Mouse (Mus musculus) olfactory bulb, adult 2 months (tissue): Measurements from ENCODE around the gene Hmga1b. TPM values are rescaled to one million over a fixed set of nuclear protein-coding genes. Genes with fewer than 3 reads are reported as not detected.

Experiments
- H3K27ac ChIP-seq: fragments of 200-500 bp; 2 replicates; pipeline ENCODE4 v1.5.1; 2012; ENCODE audit warnings: low read depth, low read length; ENCODE audit not compliant: insufficient read depth
- H3K4me1 ChIP-seq: fragments of 200-500 bp; 2 replicates; pipeline ENCODE4 v1.6.1; 2012; ENCODE audit warnings: low read length; ENCODE audit not compliant: control insufficient read depth, insufficient read depth
- H3K4me3 ChIP-seq: fragments of 200-500 bp; 2 replicates; pipeline ENCODE4 v1.5.1; 2012; ENCODE audit warnings: mild to moderate bottlenecking, low read depth, low read length, moderate library complexity; ENCODE audit not compliant: insufficient read depth
- CTCF ChIP-seq: fragments of 200-500 bp; IDR thresholded peaks from 2 replicates; pipeline ENCODE4 v1.5.1; 2012; ENCODE audit warnings: low read depth, mild to moderate bottlenecking, low read length, moderate library complexity; ENCODE audit not compliant: insufficient read depth
- POLR2A ChIP-seq: fragments of 200-500 bp; IDR thresholded peaks from 2 replicates; pipeline ENCODE4 v1.6.1; 2012; ENCODE audit warnings: mild to moderate bottlenecking, low read depth, low read length, moderate library complexity; ENCODE audit not compliant: insufficient read depth
- WGBS: fragments of 180-500 bp; shearing (Covaris S2); methylation state at CpG from one replicate; pipeline ENCODE4 v1.1.7; 2018; 5-methylcytosine and 5-hydroxymethylcytosine counted together
- polyA plus RNA-seq: library from polyadenylated mRNA; stranded (reverse); fragments of >200 nt; gene quantifications from 2 replicates; pipeline ENCODE4 v1.2.4, GENCODE M21; 2012; ENCODE audit warnings: low replicate concordance; ENCODE audit not compliant: missing spikeins, insufficient read depth, insufficient read length

Gene Hmga1b
- polyA plus RNA-seq, 1 experiment, result not detected

DNA sequence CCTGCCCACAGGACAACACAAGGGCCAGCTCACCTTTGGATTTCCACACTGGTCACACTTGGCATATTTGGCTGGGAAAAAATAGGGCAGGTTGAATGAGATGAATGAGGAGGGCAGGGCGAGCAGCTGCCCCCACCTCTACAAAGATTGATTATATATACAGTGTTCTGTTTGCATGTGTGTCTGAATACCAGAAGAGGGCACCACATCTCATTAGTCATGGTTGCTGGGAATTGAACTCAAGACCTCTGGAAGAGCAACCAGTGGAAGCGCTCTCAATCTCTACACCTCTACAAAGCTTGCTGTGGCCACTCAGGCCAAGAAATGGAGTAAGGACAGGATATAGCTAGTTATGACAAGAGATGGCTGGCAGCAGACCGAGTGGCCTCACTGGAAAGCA, 27.2 kb downstream of the Hmga1b start:
- H3K4me3 ChIP-seq, result no peak overlapping the region
- peaks cover 13% of the 10 kb centered on the region for H3K4me1 ChIP-seq
- WGBS, result 83% methylated on average over 3 of the region's 3 CpGs
- TF ChIP-seq CTCF (no peak), POLR2A (no peak)
- H3K27ac ChIP-seq, result no peak overlapping the region

DNA sequence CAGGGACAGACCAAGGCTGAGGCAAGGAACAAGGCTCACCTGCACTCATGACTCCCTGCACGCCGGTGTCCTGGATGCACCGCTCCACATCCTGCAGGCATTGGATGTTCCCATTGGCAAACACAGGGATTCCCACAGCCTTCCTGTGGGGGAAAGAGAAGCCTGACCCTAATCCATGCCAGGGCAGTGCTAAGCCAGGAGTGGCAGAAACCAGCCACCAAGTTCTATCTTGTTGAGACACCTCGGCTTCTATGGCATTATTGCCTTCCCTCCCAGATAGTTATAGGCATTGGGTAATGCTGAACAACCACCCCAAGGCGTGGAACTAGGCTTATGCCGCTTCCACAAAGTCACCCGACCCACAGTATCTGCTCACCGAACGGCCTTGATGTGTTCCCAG, 30.1 kb downstream of the Hmga1b start:
- WGBS, result 95% methylated on average over 9 of the region's 9 CpGs
- peaks cover 11% of the 10 kb centered on the region for H3K4me1 ChIP-seq
- H3K4me3 ChIP-seq, result no peak overlapping the region
- TF ChIP-seq POLR2A, result no peak
- TF ChIP-seq CTCF, result no peak
- H3K27ac ChIP-seq, result no peak overlapping the region

DNA sequence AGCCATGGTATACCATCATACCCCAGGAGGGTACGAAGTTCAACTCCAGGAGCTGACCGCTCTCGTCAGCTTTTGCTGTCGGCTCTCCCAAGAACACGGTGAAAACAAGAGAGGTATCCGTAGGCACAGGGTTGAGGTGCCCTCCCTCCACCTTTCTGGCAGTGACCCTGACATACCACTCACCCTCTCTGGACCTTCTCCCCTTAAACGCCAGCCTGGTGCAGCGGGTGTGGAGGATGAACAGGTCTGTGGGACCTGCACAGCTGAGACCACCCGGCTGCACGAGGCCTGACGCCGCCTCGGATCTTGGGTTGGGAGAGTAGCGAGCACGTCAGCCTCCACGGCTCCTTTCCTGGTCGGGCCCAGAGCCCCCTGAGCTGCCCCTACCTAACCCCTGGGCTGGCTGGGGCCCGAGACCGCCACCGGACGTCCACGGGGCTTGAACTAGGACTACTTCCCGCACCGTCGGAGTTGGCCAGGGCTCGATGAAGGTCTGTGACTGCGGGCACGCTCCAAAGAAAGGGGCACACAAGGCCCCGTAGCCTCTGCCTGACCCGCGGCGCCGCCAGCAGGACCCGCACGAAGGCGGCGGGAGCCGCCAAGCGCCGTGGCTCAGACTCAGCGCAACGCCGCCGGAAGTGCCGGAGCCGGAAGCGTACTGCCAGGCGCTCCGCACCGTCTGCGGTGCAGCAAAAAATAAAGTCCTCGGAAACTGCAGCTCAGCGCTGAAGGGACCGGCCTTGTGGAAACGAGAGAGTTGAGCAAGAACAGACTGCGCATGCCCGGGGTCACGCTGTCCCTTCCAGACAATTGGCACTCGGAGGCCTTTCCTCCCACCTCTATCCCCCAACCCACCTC, 33.4 kb downstream of the Hmga1b start, which contains the start of gene Dus1l:
Gene Dus1l (minus strand): TSS at position 648 of the 858 bp plus-strand sequence.
- Histone ChIP-seq H3K4me3 (peak within 1 kb of the TSS; percentile 89), H3K27ac (peak within 1 kb of the TSS; percentile 66), H3K4me1 (peaks cover 11% of the 10 kb centered on the region)
- WGBS, result 2% methylated on average over 59 of the region's 59 CpGs
- peak; percentile 95 for TF ChIP-seq POLR2A
- TF ChIP-seq CTCF, result 0 out of 2 replicates have a peak, but pooled peaks have one; percentile 4

DNA sequence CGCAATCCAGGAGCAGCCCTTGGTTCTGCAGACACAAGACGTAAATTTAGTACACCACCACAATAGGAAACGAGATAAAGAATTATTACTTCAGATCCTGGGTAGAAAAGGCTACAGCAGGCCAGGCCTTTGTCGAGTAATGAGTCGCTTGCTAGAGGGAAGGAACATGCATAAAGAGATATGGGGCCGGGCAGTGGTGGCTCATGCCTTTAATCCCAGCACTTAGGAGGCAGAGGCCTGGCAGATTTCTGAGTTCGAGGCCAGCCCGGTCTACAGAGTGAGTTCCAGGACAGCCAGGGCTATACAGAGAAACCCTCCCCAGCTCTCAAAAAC, 34.0 kb downstream of the Hmga1b start:
- Histone ChIP-seq H3K4me1 (peaks cover 11% of the 10 kb centered on the region), H3K4me3 (no peak overlapping the region; the same call in 1 of the 2 replicates), H3K27ac (peak overlapping the region; percentile 66)
- WGBS, result 16% methylated on average over 8 of the region's 8 CpGs
- TF ChIP-seq CTCF (no peak), POLR2A (no peak)

DNA sequence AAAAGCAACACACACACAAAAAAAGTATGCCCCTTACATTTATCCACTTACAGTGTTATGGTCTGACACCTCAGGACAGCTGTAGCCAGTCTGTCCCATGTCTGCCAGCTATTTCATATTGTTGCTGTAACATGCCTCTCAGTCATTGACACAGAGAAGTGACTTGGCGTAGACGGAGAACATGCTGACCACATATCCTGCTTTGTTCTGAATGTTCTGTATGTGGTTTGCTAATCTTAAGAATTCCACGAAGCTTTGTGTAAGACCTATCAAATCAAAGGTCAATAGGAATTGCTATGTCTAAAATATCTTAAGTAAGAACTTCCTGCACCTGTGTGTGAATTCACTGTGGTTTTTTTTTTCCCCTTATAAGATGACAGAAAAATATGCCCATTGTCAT, 35.6 kb downstream of the Hmga1b start:
- no peak for TF ChIP-seq CTCF
- TF ChIP-seq POLR2A, result no peak
- Histone ChIP-seq H3K27ac (no peak overlapping the region), H3K4me3 (no peak overlapping the region), H3K4me1 (peaks cover 11% of the 10 kb centered on the region)
- WGBS, result 85% methylated on average over 3 of the region's 3 CpGs

DNA sequence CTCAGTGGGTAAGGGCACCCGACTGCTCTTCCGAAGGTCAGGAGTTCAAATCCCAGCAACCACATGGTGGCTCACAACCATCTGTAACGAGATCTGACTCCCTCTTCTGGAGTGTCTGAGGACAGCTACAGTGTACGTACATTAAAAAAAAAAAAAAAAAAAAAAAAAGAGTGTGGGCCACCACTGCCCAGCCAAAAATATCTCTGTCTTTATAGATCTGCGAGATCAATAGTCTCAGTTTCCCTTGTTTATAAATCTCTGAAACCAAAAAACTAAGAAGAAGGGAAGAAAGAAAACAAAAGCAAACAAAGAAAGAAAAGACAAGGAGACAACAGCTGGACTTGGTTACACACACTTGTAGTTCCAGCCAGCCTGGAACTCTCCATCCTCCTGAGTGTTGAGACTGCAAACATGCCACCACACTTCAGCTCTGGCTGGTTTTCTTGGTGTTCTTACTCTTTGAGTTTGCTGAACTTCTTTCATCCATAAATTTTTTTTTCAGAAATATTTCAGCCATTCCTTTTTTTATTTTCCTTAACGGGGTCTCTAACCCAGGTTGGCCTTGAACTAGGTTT, 36.8 kb downstream of the Hmga1b start:
- H3K27ac ChIP-seq, result no peak overlapping the region
- 65% methylated on average over 6 of the region's 6 CpGs for WGBS
- H3K4me3 ChIP-seq, result no peak overlapping the region
- peaks cover 11% of the 10 kb centered on the region for H3K4me1 ChIP-seq
- TF ChIP-seq POLR2A (no peak), CTCF (no peak)

DNA sequence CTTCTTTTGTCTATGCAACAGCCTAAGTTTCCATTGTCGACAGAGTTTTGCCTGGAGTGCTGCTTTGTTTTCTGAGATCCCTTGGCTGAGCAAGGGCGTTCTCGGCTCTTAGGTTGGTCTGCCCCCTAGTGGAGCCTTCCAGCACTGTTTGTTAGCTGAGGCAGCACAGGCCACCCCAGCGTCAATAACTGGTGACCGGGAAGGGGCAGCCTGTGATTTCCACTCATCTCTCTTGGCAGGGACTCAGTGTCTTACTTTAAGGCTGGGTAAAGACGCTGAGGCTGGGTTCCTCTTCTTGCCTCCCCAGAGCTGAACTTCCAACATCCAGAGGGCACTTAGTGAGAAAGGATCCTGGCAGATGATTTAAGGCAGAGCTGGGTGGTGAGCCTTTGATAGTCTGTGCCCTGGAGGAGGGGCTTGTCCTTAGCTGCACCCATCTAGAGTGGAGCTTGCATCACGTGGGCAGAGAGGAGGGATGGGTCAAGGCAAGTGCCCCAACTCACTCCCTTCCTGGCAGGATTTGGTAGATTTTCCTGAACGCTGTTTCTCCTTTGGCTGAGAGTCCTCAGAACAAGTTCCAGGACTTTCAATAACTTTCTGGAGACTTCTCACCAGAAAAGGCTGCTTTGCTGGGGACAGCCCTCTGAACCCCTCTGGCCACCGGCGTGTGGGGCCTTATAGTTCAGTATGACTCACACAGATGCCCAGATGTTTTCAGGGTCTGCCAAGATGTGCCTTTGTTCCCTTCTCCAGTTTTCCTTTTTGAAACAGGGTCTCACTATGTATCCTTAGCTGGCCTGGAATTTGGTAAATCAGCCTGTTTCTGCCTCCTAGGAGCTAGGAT, 37.7 kb downstream of the Hmga1b start:
- WGBS, result 7% methylated on average over 10 of the region's 10 CpGs
- H3K27ac ChIP-seq, result peak overlapping the region; percentile 38
- H3K4me3 ChIP-seq, result no peak overlapping the region
- peaks cover 5% of the 10 kb centered on the region for H3K4me1 ChIP-seq
- TF ChIP-seq CTCF, result peak; percentile 73
- no peak for TF ChIP-seq POLR2A

DNA sequence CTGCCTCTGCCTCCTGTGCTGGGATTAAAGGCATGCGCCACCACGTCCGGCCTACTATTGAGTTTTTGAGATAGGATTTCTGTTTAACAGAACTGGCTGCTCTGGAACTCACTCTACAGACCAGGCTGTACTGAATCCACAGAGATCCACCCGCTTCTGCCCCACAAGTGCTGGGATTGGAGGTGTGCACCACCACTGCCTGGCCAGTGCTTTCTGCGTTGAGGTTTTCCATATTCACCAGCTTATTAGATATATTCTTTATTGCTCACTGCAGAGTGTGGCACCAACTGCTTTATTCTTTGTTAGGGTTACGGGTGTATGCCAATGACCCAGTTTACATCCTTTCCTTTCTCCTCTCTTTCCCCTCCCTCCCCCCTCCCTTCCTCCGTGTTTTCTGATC, 41.7 kb downstream of the Hmga1b start:
- H3K4me3 ChIP-seq, result no peak overlapping the region
- H3K27ac ChIP-seq, result no peak overlapping the region
- 79% methylated on average over 7 of the region's 7 CpGs for WGBS
- H3K4me1 ChIP-seq, result no peaks in the 10 kb centered on the region
- no peak for TF ChIP-seq CTCF

DNA sequence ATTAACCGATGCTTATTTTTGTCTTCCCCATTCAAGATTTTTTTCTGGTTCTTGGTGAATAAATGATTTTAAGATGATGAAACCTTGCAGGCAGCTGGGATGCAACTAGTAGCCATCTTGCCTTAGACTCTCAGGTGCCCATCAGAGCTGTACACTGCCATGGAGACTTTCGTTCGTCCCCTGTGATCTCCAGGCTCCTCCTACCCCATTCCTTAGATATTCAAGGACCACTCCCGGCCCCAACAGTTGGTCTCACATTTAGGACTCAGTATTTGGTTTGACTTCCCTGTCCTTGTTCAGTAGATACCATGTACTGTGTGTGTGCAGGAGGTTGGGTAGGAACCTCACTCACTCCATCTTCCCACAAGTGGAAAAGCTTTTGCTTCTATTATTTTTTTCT, 42.2 kb downstream of the Hmga1b start:
- H3K4me1 ChIP-seq, result no peaks in the 10 kb centered on the region
- no peak overlapping the region for H3K4me3 ChIP-seq
- no peak overlapping the region for H3K27ac ChIP-seq
- 76% methylated on average over 4 of the region's 4 CpGs for WGBS
- TF ChIP-seq CTCF, result no peak
- no peak for TF ChIP-seq POLR2A
